8 mouse cellular contexts compared by ENCODE assay signal in genomic region chr7:45368178-45368577, GRCm38 (mm10). TPM values are rescaled to one million over a fixed set of nuclear protein-coding genes. Genes with fewer than 3 reads are reported as not detected.
DNase-seq lines count a peak whose midpoint lies in the region; ATAC-seq and TF ChIP-seq lines count a peak whose summit lies in the region.

No protein-coding gene starts in this region.

- peaks cover 13% of the 10 kb centered on the region for H3K36me3 ChIP-seq in heart, embryonic 13.5 days
- peaks cover 0 to 2% of the 10 kb centered on the region in 2 experiments; a peak in 2 of 4 replicates for H3K36me3 ChIP-seq in MEL (ENCODE audit: control insufficient read depth in 1 of 2, insufficient read depth in 2 of 2, low read length in 2 of 2)
- H3K36me3 ChIP-seq in hindbrain, embryonic 12.5 days: peaks cover 13% of the 10 kb centered on the region
- H3K36me3 ChIP-seq in midbrain, embryonic 12.5 days: peaks cover 15% of the 10 kb centered on the region; the same call in 1 of the 2 replicates

- intact Hi-C loops in heart, postnatal 25 days (cut with DNase I): loop anchor here (2.0 kb wide), 1 partner anchor 67 kb away; no protein-coding TSS in a partner anchor

- H3K4me1 ChIP-seq in heart, embryonic 13.5 days: peaks cover 43% of the 10 kb centered on the region
- peaks cover 0 to 22% of the 10 kb centered on the region in 2 experiments; a peak in 2 of 4 replicates for H3K4me1 ChIP-seq in MEL (ENCODE audit: control insufficient read depth in 1 of 2, insufficient read depth in 2 of 2, low read length in 2 of 2)
- H3K4me1 ChIP-seq in hindbrain, embryonic 12.5 days: peaks cover 37% of the 10 kb centered on the region
- peaks cover 39% of the 10 kb centered on the region for H3K4me1 ChIP-seq in midbrain, embryonic 12.5 days

- H3K4me2 ChIP-seq in heart, embryonic 13.5 days: peak overlapping the region; percentile 94
- peak overlapping the region; percentile 74 for H3K4me2 ChIP-seq in hindbrain, embryonic 12.5 days (replicated peaks)
- peak overlapping the region; percentile 77 for H3K4me2 ChIP-seq in midbrain, embryonic 12.5 days (replicated peaks)

- TF ChIP-seq POLR2A in MEL (IDR thresholded peaks at IDR 0.05; ENCODE audit: control insufficient read depth in 1 of 2, insufficient read depth in 1 of 2, low read depth in 1 of 2, low read length in 2 of 2, poor library complexity in 1 of 2): no peak

- no peaks in the 10 kb centered on the region for H3K9me3 ChIP-seq in heart, embryonic 13.5 days
- H3K9me3 ChIP-seq in MEL (replicated peaks; ENCODE audit: insufficient read depth, low read length): no peaks in the 10 kb centered on the region
- H3K9me3 ChIP-seq in hindbrain, embryonic 12.5 days (replicated peaks): no peaks in the 10 kb centered on the region
- H3K9me3 ChIP-seq in midbrain, embryonic 12.5 days: no peaks in the 10 kb centered on the region

- no peak for TF ChIP-seq CTCF in MEL (IDR thresholded peaks at IDR 0.05 in 2 of 3, conservative IDR thresholded peaks at IDR 0.05 in 1 of 3; ENCODE audit: control insufficient read depth in 1 of 3, insufficient read depth in 1 of 3, low read depth in 2 of 3, low read length in 3 of 3, poor library complexity in 1 of 3, severe bottlenecking in 1 of 3)

- no peak overlapping the region for H3K27ac ChIP-seq in heart, embryonic 13.5 days (replicated peaks)
- H3K27ac ChIP-seq in MEL (ENCODE audit: control insufficient read depth, low read depth, low read length): no peak overlapping the region
- no peak overlapping the region for H3K27ac ChIP-seq in hindbrain, embryonic 12.5 days
- H3K27ac ChIP-seq in midbrain, embryonic 12.5 days (replicated peaks): no peak overlapping the region

- peak overlapping the region; percentile 79; the same call in 1 of the 2 replicates for H3K9ac ChIP-seq in heart, embryonic 13.5 days
- peak overlapping the region; percentile 82 for H3K9ac ChIP-seq in MEL (ENCODE audit: control insufficient read depth, low read depth, low read length, poor library complexity, severe bottlenecking)
- H3K9ac ChIP-seq in hindbrain, embryonic 12.5 days: peak overlapping the region; percentile 76; the same call in 1 of the 2 replicates
- peak overlapping the region; percentile 63 for H3K9ac ChIP-seq in midbrain, embryonic 12.5 days (replicated peaks)

- TF ChIP-seq RAD21 in MEL (IDR thresholded peaks at IDR 0.05; ENCODE audit: low read depth, low read length): no peak

- no peak for DNase-seq in heart, postnatal 25 days (ENCODE audit: low spot score)
- DNase-seq in MEL (ENCODE audit: low read depth, low spot score): no peak
- DNase-seq in frontal cortex, adult 2 months (ENCODE audit: extremely low spot score in 1 of 2, low spot score in 1 of 2): no peak
- DNase-seq in retina, postnatal 1 day: no peak

- no peak for ATAC-seq in heart, embryonic 13.5 days (ENCODE audit: extremely low read depth, insufficient number of reproducible peaks, low FRiP score, low TSS enrichment)
- ATAC-seq in hindbrain, embryonic 12.5 days (ENCODE audit: low FRiP score): no peak
- no peak for ATAC-seq in midbrain, embryonic 12.5 days (ENCODE audit: low FRiP score, low read depth)
- ATAC-seq in megakaryocyte-erythroid progenitor cell, adult 5-6 weeks (replicated peaks; ENCODE audit: low FRiP score, low TSS enrichment, poor library complexity, severe bottlenecking): no peak

- no peaks in the 10 kb centered on the region; the same call in 1 of the 2 replicates for H3K79me2 ChIP-seq in MEL (ENCODE audit: control insufficient read depth, insufficient read depth, low read length, poor library complexity)

- H3K27me3 ChIP-seq in heart, embryonic 13.5 days (replicated peaks): peaks cover 56% of the 10 kb centered on the region
- H3K27me3 ChIP-seq in MEL (ENCODE audit: control insufficient read depth in 1 of 2, insufficient read depth in 2 of 2, low read length in 2 of 2): no peaks in the 10 kb centered on the region
- peaks cover 53% of the 10 kb centered on the region for H3K27me3 ChIP-seq in hindbrain, embryonic 12.5 days
- H3K27me3 ChIP-seq in midbrain, embryonic 12.5 days: peaks cover 54% of the 10 kb centered on the region

- 79% methylated on average over 15 of the region's 15 CpGs for WGBS in heart, embryonic 13.5 days
- WGBS in hindbrain, embryonic 12.5 days: 81% methylated on average over 12 of the region's 15 CpGs
- 77% methylated on average over 15 of the region's 15 CpGs for WGBS in midbrain, embryonic 12.5 days

- no peak for TF ChIP-seq EP300 in MEL (IDR thresholded peaks at IDR 0.05; ENCODE audit: low read depth in 1 of 2, low read length in 2 of 2)

- 0 out of 2 replicates have a peak overlapping the region, but pooled peaks have one; percentile 60 for H3K4me3 ChIP-seq in heart, embryonic 13.5 days
- H3K4me3 ChIP-seq in MEL (ENCODE audit: control insufficient read depth in 1 of 2, insufficient read depth in 1 of 2, low read depth in 2 of 2, low read length in 2 of 2): no peak overlapping the region; a peak in 2 of 4 replicates
- H3K4me3 ChIP-seq in hindbrain, embryonic 12.5 days: peak overlapping the region; percentile 79
- H3K4me3 ChIP-seq in midbrain, embryonic 12.5 days: peak overlapping the region; percentile 87

RNA-seq across cellular contexts. Expression of gene Ppfia3, which starts 1.4 kb away (rescaled TPM):
- polyA plus RNA-seq in heart, embryonic 13.5 days (2015; fragmentation: Nextera tagmentation; extraction: Ambion mirVana): 2.3 and 2.9 TPM in 2 replicates
- total RNA-seq in heart, postnatal 25 days (2021): under 1 TPM; 0.18 to 0.25 TPM
- 3.0 and 3.4 TPM in 2 replicates for total RNA-seq in MEL (2012; rRNA removed)
- 1 to 10 TPM in 1 of 2 experiments, not detected in 1; 5.9 TPM for polyA plus RNA-seq in MEL (2012; ENCODE audit: insufficient read depth in 1 of 2, insufficient read length in 2 of 2, low read depth in 1 of 2, low replicate concordance in 2 of 2, missing spikeins in 1 of 2)
- 15.6 and 16.2 TPM in 2 replicates for polyA plus RNA-seq in hindbrain, embryonic 12.5 days (2016; fragmentation: Nextera tagmentation; extraction: Ambion mirVana)
- 15.0 and 15.4 TPM in 2 replicates for polyA plus RNA-seq in midbrain, embryonic 12.5 days (2016; fragmentation: Nextera tagmentation; extraction: Ambion mirVana)
- 114 and 126 TPM in 2 replicates for polyA plus RNA-seq in frontal cortex, adult 2 months (2012; rRNA removed)
- 0.42 TPM in 1 of 2 replicates, not detected in the other for total RNA-seq in megakaryocyte-erythroid progenitor cell, adult 5-6 weeks (2014; fragmentation: Nextera tagmentation)
- total RNA-seq in megakaryocyte-erythroid progenitor cell, adult 5-6 weeks (2017): 0.80 TPM in 1 of 2 replicates, not detected in the other

RNA-seq across cellular contexts. Expression of gene Lin7b, which starts 2.2 kb away (rescaled TPM):
- 1.0 and 1.2 TPM in 2 replicates for polyA plus RNA-seq in heart, embryonic 13.5 days (2015; fragmentation: Nextera tagmentation; extraction: Ambion mirVana)
- total RNA-seq in heart, postnatal 25 days (2021): 1 to 10 TPM; 1.8 to 2.0 TPM
- 1.3 and 1.4 TPM in 2 replicates for total RNA-seq in MEL (2012; rRNA removed)
- polyA plus RNA-seq in MEL (2012; ENCODE audit: insufficient read depth in 1 of 2, insufficient read length in 2 of 2, low read depth in 1 of 2, low replicate concordance in 2 of 2, missing spikeins in 1 of 2): 1 to 10 TPM in 1 of 2 experiments, not detected in 1; 3.8 TPM
- 2.9 and 3.8 TPM in 2 replicates for polyA plus RNA-seq in hindbrain, embryonic 12.5 days (2016; fragmentation: Nextera tagmentation; extraction: Ambion mirVana)
- 2.6 and 2.9 TPM in 2 replicates for polyA plus RNA-seq in midbrain, embryonic 12.5 days (2016; fragmentation: Nextera tagmentation; extraction: Ambion mirVana)
- polyA plus RNA-seq in frontal cortex, adult 2 months (2012; rRNA removed): 241 and 267 TPM in 2 replicates
- 2.4 and 2.6 TPM in 2 replicates for total RNA-seq in megakaryocyte-erythroid progenitor cell, adult 5-6 weeks (2014; fragmentation: Nextera tagmentation)
- not detected in 2 replicates for total RNA-seq in megakaryocyte-erythroid progenitor cell, adult 5-6 weeks (2017)

RNA-seq across cellular contexts. Expression of gene Snrnp70, which starts 27.4 kb away (rescaled TPM):
- 136 and 140 TPM in 2 replicates for polyA plus RNA-seq in heart, embryonic 13.5 days (2015; fragmentation: Nextera tagmentation; extraction: Ambion mirVana)
- 100 to 1,000 TPM; 110 to 111 TPM for total RNA-seq in heart, postnatal 25 days (2021)
- total RNA-seq in MEL (2012; rRNA removed): 260 and 272 TPM in 2 replicates
- polyA plus RNA-seq in MEL (2012; ENCODE audit: insufficient read depth in 1 of 2, insufficient read length in 2 of 2, low read depth in 1 of 2, low replicate concordance in 2 of 2, missing spikeins in 1 of 2): 1,000 to 10,000 TPM in 1 of 2 experiments, 100 to 1,000 TPM in 1; 588 to 1,478 TPM
- polyA plus RNA-seq in hindbrain, embryonic 12.5 days (2016; fragmentation: Nextera tagmentation; extraction: Ambion mirVana): 285 and 300 TPM in 2 replicates
- 294 and 300 TPM in 2 replicates for polyA plus RNA-seq in midbrain, embryonic 12.5 days (2016; fragmentation: Nextera tagmentation; extraction: Ambion mirVana)
- 854 and 909 TPM in 2 replicates for polyA plus RNA-seq in frontal cortex, adult 2 months (2012; rRNA removed)
- total RNA-seq in megakaryocyte-erythroid progenitor cell, adult 5-6 weeks (2014; fragmentation: Nextera tagmentation): 350 and 415 TPM in 2 replicates
- 478 and 585 TPM in 2 replicates for total RNA-seq in megakaryocyte-erythroid progenitor cell, adult 5-6 weeks (2017)

RNA-seq across cellular contexts. Expression of gene Hrc, which starts 33.1 kb away (rescaled TPM):
- polyA plus RNA-seq in heart, embryonic 13.5 days (2015; fragmentation: Nextera tagmentation; extraction: Ambion mirVana): 24.2 and 27.7 TPM in 2 replicates
- 100 to 1,000 TPM; 773 to 825 TPM for total RNA-seq in heart, postnatal 25 days (2021)
- not detected in 2 replicates for total RNA-seq in MEL (2012; rRNA removed)
- under 1 TPM in 1 of 2 experiments, not detected in 1; 0.22 TPM for polyA plus RNA-seq in MEL (2012; ENCODE audit: insufficient read depth in 1 of 2, insufficient read length in 2 of 2, low read depth in 1 of 2, low replicate concordance in 2 of 2, missing spikeins in 1 of 2)
- polyA plus RNA-seq in hindbrain, embryonic 12.5 days (2016; fragmentation: Nextera tagmentation; extraction: Ambion mirVana): 0.65 and 0.68 TPM in 2 replicates
- polyA plus RNA-seq in midbrain, embryonic 12.5 days (2016; fragmentation: Nextera tagmentation; extraction: Ambion mirVana): 0.24 TPM in 1 of 2 replicates, not detected in the other
- 0.60 and 0.61 TPM in 2 replicates for polyA plus RNA-seq in frontal cortex, adult 2 months (2012; rRNA removed)
- not detected in 2 replicates for total RNA-seq in megakaryocyte-erythroid progenitor cell, adult 5-6 weeks (2014; fragmentation: Nextera tagmentation)
- not detected in 2 replicates for total RNA-seq in megakaryocyte-erythroid progenitor cell, adult 5-6 weeks (2017)

RNA-seq across cellular contexts. Expression of gene Trpm4, which starts 34.6 kb away (rescaled TPM):
- polyA plus RNA-seq in heart, embryonic 13.5 days (2015; fragmentation: Nextera tagmentation; extraction: Ambion mirVana): 12.7 and 13.5 TPM in 2 replicates
- total RNA-seq in heart, postnatal 25 days (2021): 10 to 100 TPM; 23.5 to 25.0 TPM
- total RNA-seq in MEL (2012; rRNA removed): 4.5 and 4.8 TPM in 2 replicates
- polyA plus RNA-seq in MEL (2012; ENCODE audit: insufficient read depth in 1 of 2, insufficient read length in 2 of 2, low read depth in 1 of 2, low replicate concordance in 2 of 2, missing spikeins in 1 of 2): 1 to 10 TPM in 1 of 2 experiments, not detected in 1; 6.9 TPM
- polyA plus RNA-seq in hindbrain, embryonic 12.5 days (2016; fragmentation: Nextera tagmentation; extraction: Ambion mirVana): 11.5 and 14.7 TPM in 2 replicates
- 7.9 and 8.2 TPM in 2 replicates for polyA plus RNA-seq in midbrain, embryonic 12.5 days (2016; fragmentation: Nextera tagmentation; extraction: Ambion mirVana)
- polyA plus RNA-seq in frontal cortex, adult 2 months (2012; rRNA removed): 22.6 and 24.5 TPM in 2 replicates
- 0.22 and 0.54 TPM in 2 replicates for total RNA-seq in megakaryocyte-erythroid progenitor cell, adult 5-6 weeks (2014; fragmentation: Nextera tagmentation)
- 0.11 TPM in 1 of 2 replicates, not detected in the other for total RNA-seq in megakaryocyte-erythroid progenitor cell, adult 5-6 weeks (2017)

Comparison
In these comparisons a context has a peak if more than half of its experiments do, and no peak if none do; other contexts are left out.
1. H3K4me3 ChIP-seq: peak in heart, embryonic 13.5 days (single experiment), hindbrain, embryonic 12.5 days (single experiment) and midbrain, embryonic 12.5 days (single experiment); none in MEL (0 of 2).
2. RNA of gene Lin7b, which starts 2.2 kb away (polyA plus RNA-seq): 241 to 267 TPM in frontal cortex, adult 2 months; 2.9 to 3.8 TPM in hindbrain, embryonic 12.5 days, 3.8 TPM in MEL, 2.6 to 2.9 TPM in midbrain, embryonic 12.5 days and 1.0 to 1.2 TPM in heart, embryonic 13.5 days; every median in the first group is over 10 times any median in the second.
3. Peak in every context shown above with its lines, with median percentiles within 50 percentile points of each other: H3K4me2 ChIP-seq and H3K9ac ChIP-seq.